ENCODE assay signal across 8 mouse cellular contexts in the genomic region with DNA sequence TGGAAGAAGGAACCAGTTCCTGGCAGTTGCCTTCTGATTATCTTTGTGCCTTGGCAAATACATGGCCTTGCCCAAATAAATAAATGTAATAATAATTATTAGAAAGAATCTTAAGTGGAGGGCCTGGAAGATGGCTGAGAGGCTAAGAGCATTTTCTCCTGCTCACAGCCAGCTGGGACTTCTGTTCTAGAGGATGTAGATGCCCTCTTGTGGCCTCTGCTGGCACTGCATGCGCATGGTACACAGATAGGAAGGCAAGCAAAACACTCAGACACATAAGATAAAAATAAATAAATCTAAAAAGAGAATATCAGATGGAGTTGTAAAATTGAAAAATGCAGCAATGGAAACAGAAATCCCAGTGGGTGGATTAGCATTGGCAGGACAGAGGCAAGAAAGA. TPM values are rescaled to one million over a fixed set of nuclear protein-coding genes. Genes with fewer than 3 reads are reported as not detected.
A peak's percentile ranks its signal among the peaks of the same experiment; 100 is the strongest.
DNase-seq lines count a peak whose midpoint lies in the region; ATAC-seq and TF ChIP-seq lines count a peak whose summit lies in the region.
"Had no signal": no experiment of that assay in that cellular context is flagged by ENCODE, and none has a peak within 500 bp of the region (broad histone marks: within the 10 kb centered on the region; RNA-seq: fewer than 3 reads in every experiment).

No protein-coding gene starts in this region.

- 0 out of 2 replicates have a peak, but pooled peaks have one; percentile 58 for ATAC-seq in forebrain, embryonic 12.5 days (ENCODE audit: low FRiP score)
- ATAC-seq in hematopoietic stem cell, adult 5-6 weeks (replicated peaks in 1 of 2; ENCODE audit: insufficient read depth in 1 of 2, low FRiP score in 2 of 2, low TSS enrichment in 1 of 2, low read depth in 1 of 2, poor library complexity in 2 of 2, severe bottlenecking in 2 of 2) = peak; percentile 49 to 84; a peak in 2 of 4 replicates
- ATAC-seq in midbrain, embryonic 13.5 days = peak; percentile 68

- no peaks in the 10 kb centered on the region for H3K27me3 ChIP-seq in forebrain, embryonic 12.5 days
- no peaks in the 10 kb centered on the region for H3K27me3 ChIP-seq in midbrain, embryonic 13.5 days
- no peaks in the 10 kb centered on the region for H3K27me3 ChIP-seq in small intestine, adult 2 months (ENCODE audit: control insufficient read depth, insufficient read depth, low read length)
- H3K27me3 ChIP-seq: midbrain, embryonic 12.5 days had no signal

- peaks cover 2% of the 10 kb centered on the region; the same call in 1 of the 2 replicates for H3K36me3 ChIP-seq in forebrain, embryonic 12.5 days (replicated peaks)
- H3K36me3 ChIP-seq in midbrain, embryonic 13.5 days = peaks cover 16% of the 10 kb centered on the region
- H3K36me3 ChIP-seq in small intestine, adult 2 months (ENCODE audit: control insufficient read depth, insufficient read depth, low read length) = peaks cover 20% of the 10 kb centered on the region

- H3K4me3 ChIP-seq in forebrain, embryonic 12.5 days (replicated peaks) = no peak overlapping the region
- H3K4me3 ChIP-seq in midbrain, embryonic 13.5 days (replicated peaks) = no peak overlapping the region
- H3K4me3 ChIP-seq in small intestine, adult 2 months (ENCODE audit: low read depth, low read length) = no peak overlapping the region
- H3K4me3 ChIP-seq: midbrain, embryonic 12.5 days had no signal

- no peak overlapping the region for H3K9ac ChIP-seq in forebrain, embryonic 12.5 days
- H3K9ac ChIP-seq in midbrain, embryonic 13.5 days (replicated peaks) = no peak overlapping the region
- H3K9ac ChIP-seq: midbrain, embryonic 12.5 days had no signal

- no peak overlapping the region for H3K4me2 ChIP-seq in forebrain, embryonic 12.5 days
- no peak overlapping the region for H3K4me2 ChIP-seq in midbrain, embryonic 13.5 days (replicated peaks)
- H3K4me2 ChIP-seq: midbrain, embryonic 12.5 days had no signal

- H3K27ac ChIP-seq in forebrain, embryonic 12.5 days = no peak overlapping the region
- H3K27ac ChIP-seq in midbrain, embryonic 13.5 days = no peak overlapping the region
- H3K27ac ChIP-seq in small intestine, adult 2 months (ENCODE audit: insufficient read depth, low read depth, low read length) = no peak overlapping the region
- H3K27ac ChIP-seq: midbrain, embryonic 12.5 days had no signal

- peak; percentile 46 for DNase-seq in Muller cell, postnatal 12 days (ENCODE audit: inconsistent ontology term)
- DNase-seq in c-Kit-positive CD71-negative TER-119-negative erythroid progenitor cells, embryonic 14.5 days (ENCODE audit: low read depth) = peak; percentile 68
- DNase-seq in left cerebral cortex, adult 18-20 months (ENCODE audit: low spot score in 2 of 2) = peak; percentile 94 to 97

- no peaks in the 10 kb centered on the region for H3K4me1 ChIP-seq in forebrain, embryonic 12.5 days
- no peaks in the 10 kb centered on the region for H3K4me1 ChIP-seq in midbrain, embryonic 13.5 days (replicated peaks)
- no peaks in the 10 kb centered on the region for H3K4me1 ChIP-seq in small intestine, adult 2 months (ENCODE audit: control insufficient read depth, insufficient read depth, insufficient read length, low read length)
- H3K4me1 ChIP-seq: midbrain, embryonic 12.5 days had no signal

- no peaks in the 10 kb centered on the region for H3K9me3 ChIP-seq in forebrain, embryonic 12.5 days
- H3K9me3 ChIP-seq in midbrain, embryonic 13.5 days = no peaks in the 10 kb centered on the region
- H3K9me3 ChIP-seq: midbrain, embryonic 12.5 days had no signal

- TF ChIP-seq POLR2A in small intestine, adult 2 months (IDR thresholded peaks at IDR 0.05; ENCODE audit: low read depth, low read length) = no peak

- peak; percentile 90; the same call in 1 of the 2 replicates for TF ChIP-seq CTCF in small intestine, adult 2 months (IDR thresholded peaks at IDR 0.05; ENCODE audit: extremely low read depth, insufficient read length, insufficient replicate concordance, low read depth, low read length)

- WGBS in forebrain, embryonic 12.5 days = 5% methylated on average over 1 of the region's 1 CpGs
- WGBS in midbrain, embryonic 13.5 days = 7% methylated on average over 1 of the region's 1 CpGs
- WGBS in small intestine, adult 2 months = 3% methylated on average over 1 of the region's 1 CpGs

RNA-seq across cellular contexts. Expression of gene Atrn, which starts 44.3 kb away (rescaled TPM):
- polyA plus RNA-seq in forebrain, embryonic 12.5 days (2016; fragmentation: Nextera tagmentation; extraction: Ambion mirVana) = 11.8 and 11.9 TPM in 2 replicates
- total RNA-seq in hematopoietic stem cell, adult 5-6 weeks (2017) = 9.1 and 17.9 TPM in 2 replicates
- total RNA-seq in left cerebral cortex, adult 18-20 months (2021) = 100 to 1,000 TPM; 109 to 110 TPM
- 11.9 and 12.9 TPM in 2 replicates for polyA plus RNA-seq in midbrain, embryonic 13.5 days (2015; fragmentation: Nextera tagmentation; extraction: Ambion mirVana)
- polyA plus RNA-seq in small intestine, adult 2 months (2012; rRNA removed) = 7.2 and 13.3 TPM in 2 replicates

RNA-seq across cellular contexts. Expression of gene 4930402H24Rik, which starts 44.3 kb away (rescaled TPM):
- polyA plus RNA-seq in forebrain, embryonic 12.5 days (2016; fragmentation: Nextera tagmentation; extraction: Ambion mirVana) = 78.6 and 79.5 TPM in 2 replicates
- total RNA-seq in hematopoietic stem cell, adult 5-6 weeks (2017) = 9.4 and 12.3 TPM in 2 replicates
- 10 to 100 TPM; 68.4 to 68.5 TPM for total RNA-seq in left cerebral cortex, adult 18-20 months (2021)
- polyA plus RNA-seq in midbrain, embryonic 13.5 days (2015; fragmentation: Nextera tagmentation; extraction: Ambion mirVana) = 109 and 112 TPM in 2 replicates
- polyA plus RNA-seq in small intestine, adult 2 months (2012; rRNA removed) = 10.0 and 22.1 TPM in 2 replicates
